16 mouse cellular contexts compared by ENCODE assay signal in the genomic region with DNA sequence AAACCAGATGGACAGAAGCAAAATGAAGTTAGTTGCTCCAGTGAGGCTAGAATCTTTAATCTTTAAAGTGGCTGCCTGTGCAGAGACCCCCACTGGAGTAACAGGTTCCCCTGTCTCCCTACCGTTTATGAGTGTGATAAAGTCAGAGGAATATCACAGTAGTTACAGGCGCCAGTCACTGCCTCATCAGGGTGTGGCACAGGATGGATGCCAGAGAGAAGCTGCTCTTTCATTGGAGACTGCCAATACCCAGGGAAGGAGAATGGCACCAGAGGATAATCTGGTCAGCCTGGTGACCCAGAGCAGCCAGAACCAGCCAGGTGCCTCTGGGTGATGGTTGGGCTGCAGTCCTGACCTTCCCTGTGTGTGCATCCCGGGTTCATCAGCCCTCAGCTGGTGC.
"Had no signal": no experiment of that assay in that cellular context is flagged by ENCODE, and none has a peak within 500 bp of the region (broad histone marks: within the 10 kb centered on the region; RNA-seq: fewer than 3 reads in every experiment).

No protein-coding gene starts in this region.

- H3K36me3 ChIP-seq: midbrain, embryonic 13.5 days; midbrain, embryonic 15.5 days; neural tube, embryonic 12.5 days; stomach, embryonic 15.5 days had no signal

- H3K27me3 ChIP-seq: midbrain, embryonic 13.5 days; midbrain, embryonic 15.5 days; neural tube, embryonic 12.5 days; stomach, embryonic 15.5 days had no signal

- H3K27ac ChIP-seq: liver, embryonic 14.5 days; macrophage; midbrain, embryonic 13.5 days; midbrain, embryonic 15.5 days; neural tube, embryonic 12.5 days; stomach, embryonic 15.5 days; stomach, postnatal 0 days had no signal

- H3K9me3 ChIP-seq: midbrain, embryonic 13.5 days; midbrain, embryonic 15.5 days; neural tube, embryonic 12.5 days; stomach, embryonic 15.5 days had no signal

- ATAC-seq: midbrain, embryonic 13.5 days; midbrain, embryonic 15.5 days had no signal

- H3K4me3 ChIP-seq: midbrain, embryonic 13.5 days; midbrain, embryonic 15.5 days; neural tube, embryonic 12.5 days; stomach, embryonic 15.5 days had no signal

- DNase-seq: lung, adult 18-20 months; lung, embryonic 14.5 days; lung, postnatal 14 days; lung, postnatal 36 days; right cerebral cortex, postnatal 14 days; thymus, postnatal 14 days; thymus, postnatal 36 days had no signal

- H3K4me1 ChIP-seq: midbrain, embryonic 13.5 days; midbrain, embryonic 15.5 days; neural tube, embryonic 12.5 days; stomach, embryonic 15.5 days had no signal

- H3K4me2 ChIP-seq: liver, embryonic 11.5 days; lung, embryonic 14.5 days; midbrain, embryonic 11.5 days; midbrain, embryonic 13.5 days; midbrain, embryonic 15.5 days; neural tube, embryonic 12.5 days; stomach, embryonic 15.5 days had no signal

- H3K9ac ChIP-seq: liver, embryonic 14.5 days; lung, embryonic 14.5 days; midbrain, embryonic 13.5 days; midbrain, embryonic 15.5 days; neural tube, embryonic 12.5 days; stomach, embryonic 15.5 days had no signal
